Mouse (Mus musculus) liver, postnatal 0 days (tissue): ENCODE results near the gene Tnfrsf21. TPM values are rescaled to one million over a fixed set of nuclear protein-coding genes. Genes with fewer than 3 reads are reported as not detected.

ENCODE experiments used
- ATAC-seq: fragments of 200-750 bp; cut with Nextera tagmentation; 2 replicates; pipeline ENCODE4 v1.8.0; 2017; ENCODE audit warnings: mild to moderate bottlenecking, moderate library complexity
- DNase-seq: peaks from one replicate; pipeline ENCODE4 v3.0.0-alpha.2; 2016
- H3K27ac ChIP-seq: fragments of 300-500 bp; sonication (generic); 2 replicates; pipeline ENCODE4 v1.5.1; 2014; ENCODE audit warnings: antibody characterized with exemption, moderate library complexity, mild to moderate bottlenecking, low read depth
- H3K27me3 ChIP-seq: fragments of 300-500 bp; sonication (generic); 2 replicates; pipeline ENCODE4 v1.6.1; 2014; ENCODE audit warnings: low read length, control low read depth, mixed read lengths; ENCODE audit not compliant: insufficient read depth
- H3K36me3 ChIP-seq: fragments of 300-500 bp; sonication (generic); replicated peaks from 2 replicates; pipeline ENCODE4 v1.6.1; 2014; ENCODE audit warnings: mild to moderate bottlenecking, control low read depth, low read length, moderate library complexity, mixed read lengths; ENCODE audit not compliant: insufficient read depth
- H3K4me1 ChIP-seq: fragments of 300-500 bp; sonication (generic); 2 replicates; pipeline ENCODE4 v1.6.1; 2014; ENCODE audit warnings: antibody characterized with exemption, mild to moderate bottlenecking, control low read depth; ENCODE audit not compliant: insufficient read depth
- H3K4me2 ChIP-seq: fragments of 300-500 bp; sonication (generic); 2 replicates; pipeline ENCODE4 v1.6.1; 2014; ENCODE audit warnings: low read depth, mild to moderate bottlenecking, low read length, moderate library complexity, mixed read lengths
- H3K4me3 ChIP-seq: fragments of 300-500 bp; sonication (generic); 2 replicates; pipeline ENCODE4 v1.5.1; 2014; ENCODE audit warnings: low read depth, low read length
- H3K9ac ChIP-seq: fragments of 300-500 bp; sonication (generic); replicated peaks from 2 replicates; pipeline ENCODE4 v1.6.1; 2014; ENCODE audit warnings: mild to moderate bottlenecking, moderate library complexity
- H3K9me3 ChIP-seq: fragments of 300-500 bp; sonication (generic); 2 replicates; pipeline ENCODE4 v1.6.1; 2016; ENCODE audit warnings: mild to moderate bottlenecking, control low read depth, low read length, mixed read lengths
- CTCF ChIP-seq: sonication (generic); IDR thresholded peaks from 2 replicates; pipeline ENCODE4 v1.5.1; 2016; ENCODE audit warnings: antibody characterized with exemption, low read depth
- EP300 ChIP-seq: IDR thresholded peaks from 2 replicates; pipeline ENCODE4 v1.6.1; 2016; ENCODE audit warnings: antibody characterized with exemption, low read depth, mild to moderate bottlenecking
- WGBS: fragments of 180-500 bp; shearing (Covaris S2); extraction: QIAGEN DNeasy Blood & Tissue Kit; methylation state at CpG from one replicate; pipeline ENCODE4 v1.1.7; 2014; ENCODE audit not compliant: insufficient replicate concordance; 5-methylcytosine and 5-hydroxymethylcytosine counted together
- polyA plus RNA-seq: library from polyadenylated mRNA; unstranded; fragments of >200 nt; fragmentation: Nextera tagmentation; extraction: Ambion mirVana; gene quantifications from 2 replicates; pipeline ENCODE4 v1.2.1, GENCODE M21; 2015

Tnfrsf21 gene
- polyA plus RNA-seq, 1 experiment from 2014 or later, result 15.4 TPM

- no peak overlapping the region for H3K27ac ChIP-seq
- H3K27me3 ChIP-seq, result no peaks in the 10 kb centered on the region
- no peak for TF ChIP-seq EP300
- no peak for TF ChIP-seq CTCF
- no peak for ATAC-seq
- no peaks in the 10 kb centered on the region for H3K36me3 ChIP-seq
- 54% methylated on average over 4 of the region's 4 CpGs for WGBS
- no peak for DNase-seq
- H3K4me3 ChIP-seq, result no peak overlapping the region
- no peak overlapping the region for H3K9ac ChIP-seq
- no peak overlapping the region for H3K4me2 ChIP-seq
- no peaks in the 10 kb centered on the region for H3K4me1 ChIP-seq
- H3K9me3 ChIP-seq, result no peaks in the 10 kb centered on the region
These were observed 33.8 kb upstream of the Tnfrsf21 start for GRCm38 (mm10) chr17:42982568-42982967.

- Histone ChIP-seq H3K4me2 (no peak overlapping the region), H3K9ac (no peak overlapping the region), H3K36me3 (no peaks in the 10 kb centered on the region), H3K27ac (no peak overlapping the region), H3K4me1 (no peaks in the 10 kb centered on the region), H3K9me3 (no peaks in the 10 kb centered on the region), H3K4me3 (no peak overlapping the region), H3K27me3 (no peaks in the 10 kb centered on the region)
- TF ChIP-seq EP300 (no peak), CTCF (peak; percentile 47)
- WGBS, result 47% methylated on average over 9 of the region's 9 CpGs
- DNase-seq (peak; percentile 50), ATAC-seq (peak; percentile 57)
These were observed 30.3 kb upstream of the Tnfrsf21 start for GRCm38 (mm10) chr17:42985837-42986589.

- H3K36me3 ChIP-seq, result no peaks in the 10 kb centered on the region
- H3K4me3 ChIP-seq, result no peak overlapping the region
- TF ChIP-seq EP300 (no peak), CTCF (peak; percentile 76)
- H3K9ac ChIP-seq, result no peak overlapping the region
- H3K4me1 ChIP-seq, result no peaks in the 10 kb centered on the region
- H3K9me3 ChIP-seq, result no peaks in the 10 kb centered on the region
- H3K27me3 ChIP-seq, result no peaks in the 10 kb centered on the region
- DNase-seq, result peak; percentile 51
- 26% methylated on average over 4 of the region's 4 CpGs for WGBS
- H3K4me2 ChIP-seq, result no peak overlapping the region
- H3K27ac ChIP-seq, result no peak overlapping the region
- ATAC-seq, result no peak
These were observed 28.7 kb upstream of the Tnfrsf21 start for GRCm38 (mm10) chr17:42987692-42988091.

GRCm38 (mm10) chr17:42989981-42990380 is 26.4 kb upstream of the Tnfrsf21 start:
- WGBS, result 57% methylated on average over 4 of the region's 4 CpGs
- Histone ChIP-seq H3K4me2 (no peak overlapping the region), H3K27ac (no peak overlapping the region), H3K36me3 (no peaks in the 10 kb centered on the region), H3K27me3 (no peaks in the 10 kb centered on the region), H3K4me1 (no peaks in the 10 kb centered on the region), H3K9me3 (no peaks in the 10 kb centered on the region), H3K4me3 (no peak overlapping the region), H3K9ac (no peak overlapping the region)
- no peak for DNase-seq
- TF ChIP-seq EP300 (no peak), CTCF (peak; percentile 45)
- ATAC-seq, result no peak

GRCm38 (mm10) chr17:42991112-42991511 is 25.2 kb upstream of the Tnfrsf21 start:
- ATAC-seq (0 out of 2 replicates have a peak, but pooled peaks have one; percentile 35), DNase-seq (no peak)
- Histone ChIP-seq H3K27ac (no peak overlapping the region), H3K4me1 (no peaks in the 10 kb centered on the region), H3K4me2 (no peak overlapping the region), H3K4me3 (no peak overlapping the region), H3K9me3 (no peaks in the 10 kb centered on the region), H3K9ac (no peak overlapping the region), H3K27me3 (no peaks in the 10 kb centered on the region), H3K36me3 (no peaks in the 10 kb centered on the region)
- TF ChIP-seq CTCF (no peak), EP300 (no peak)
- WGBS, result 49% methylated on average over 11 of the region's 11 CpGs

GRCm38 (mm10) chr17:42999446-42999977 is 16.8 kb upstream of the Tnfrsf21 start:
- 55% methylated on average over 7 of the region's 7 CpGs for WGBS
- DNase-seq, result no peak
- no peak overlapping the region for H3K4me3 ChIP-seq
- no peak overlapping the region for H3K4me2 ChIP-seq
- no peaks in the 10 kb centered on the region for H3K36me3 ChIP-seq
- no peaks in the 10 kb centered on the region for H3K27me3 ChIP-seq
- H3K4me1 ChIP-seq, result no peaks in the 10 kb centered on the region
- TF ChIP-seq EP300, result no peak
- no peak for TF ChIP-seq CTCF
- H3K9me3 ChIP-seq, result no peaks in the 10 kb centered on the region
- no peak overlapping the region for H3K27ac ChIP-seq
- no peak overlapping the region for H3K9ac ChIP-seq
- ATAC-seq, result peak; percentile 63; the same call in 1 of the 2 replicates
